Mouse (Mus musculus): Measurements from ENCODE around the gene Mcpt8. TPM values are rescaled to one million over a fixed set of nuclear protein-coding genes. Genes with fewer than 3 reads are reported as not detected.

The Mcpt8 gene
- polyA plus RNA-seq, 1 experiment = not detected

Other genes starting within 250 kb of the Mcpt8 start
- 6.2 and 11.2 TPM in 2 replicates for gene Nynrin, start 231.3 kb downstream of the Mcpt8 start, polyA plus RNA-seq (2012; rRNA removed)
- gene Cbln3, start 200.9 kb downstream of the Mcpt8 start, polyA plus RNA-seq (2012; rRNA removed) = 0.22 and 0.45 TPM in 2 replicates
- gene Khnyn, start 200.3 kb downstream of the Mcpt8 start, polyA plus RNA-seq (2012; rRNA removed) = 26.2 and 26.8 TPM in 2 replicates
- gene Sdr39u1, start 185.0 kb downstream of the Mcpt8 start, polyA plus RNA-seq (2012; rRNA removed) = 54.6 and 63.6 TPM in 2 replicates
- 8.6 and 9.9 TPM in 2 replicates for gene Cma1, start 140.6 kb downstream of the Mcpt8 start, polyA plus RNA-seq (2012; rRNA removed)
- 0.07 TPM in 1 of 2 replicates, not detected in the other for gene Cma2, start 134.3 kb downstream of the Mcpt8 start, polyA plus RNA-seq (2012; rRNA removed)
- gene Mcpt1, start 67.3 kb downstream of the Mcpt8 start, polyA plus RNA-seq (2012; rRNA removed) = not detected in 2 replicates
- gene Mcpt9, start 54.8 kb downstream of the Mcpt8 start, polyA plus RNA-seq (2012; rRNA removed) = not detected in 2 replicates
- 0.06 TPM in 1 of 2 replicates, not detected in the other for gene Mcpt2, start 43.2 kb downstream of the Mcpt8 start, polyA plus RNA-seq (2012; rRNA removed)
- 6.3 and 8.4 TPM in 2 replicates for gene Mcpt4, start 23.0 kb downstream of the Mcpt8 start, polyA plus RNA-seq (2012; rRNA removed)
- gene Ctsg, start 17.3 kb upstream of the Mcpt8 start, polyA plus RNA-seq (2012; rRNA removed) = 0.08 TPM in 1 of 2 replicates, not detected in the other
- not detected in 2 replicates for gene Gzme, start 35.4 kb upstream of the Mcpt8 start, polyA plus RNA-seq (2012; rRNA removed)
- gene Gzmd, start 47.3 kb upstream of the Mcpt8 start, polyA plus RNA-seq (2012; rRNA removed) = not detected in 2 replicates
- gene Gzmg, start 74.3 kb upstream of the Mcpt8 start, polyA plus RNA-seq (2012; rRNA removed) = not detected in 2 replicates
- gene Gzmn, start 89.3 kb upstream of the Mcpt8 start, polyA plus RNA-seq (2012; rRNA removed) = not detected in 2 replicates
- gene Gzmf, start 126.1 kb upstream of the Mcpt8 start, polyA plus RNA-seq (2012; rRNA removed) = not detected in 2 replicates
- gene Gzmc, start 149.4 kb upstream of the Mcpt8 start, polyA plus RNA-seq (2012; rRNA removed) = 0.07 TPM in 2 replicates
- 1.4 and 2.2 TPM in 2 replicates for gene Gzmb, start 177.0 kb upstream of the Mcpt8 start, polyA plus RNA-seq (2012; rRNA removed)

Measured in urinary bladder, adult 2 months (tissue).